Mouse (Mus musculus) ES-CJ7 (cell line): Measurements from ENCODE around the gene Scn4a.

Experiments used
- DNase-seq: peaks from one replicate; pipeline ENCODE4 v3.0.0; 2011; ENCODE audit warnings: low read depth, low spot score

The Scn4a gene

GRCm38 (mm10) chr11:106314333-106314812 is 38.7 kb downstream of the Scn4a start, which contains the start of gene Cd79b:
TSS of gene Cd79b (minus strand) at chr11:106314762.
- DNase-seq: no peak

DNA sequence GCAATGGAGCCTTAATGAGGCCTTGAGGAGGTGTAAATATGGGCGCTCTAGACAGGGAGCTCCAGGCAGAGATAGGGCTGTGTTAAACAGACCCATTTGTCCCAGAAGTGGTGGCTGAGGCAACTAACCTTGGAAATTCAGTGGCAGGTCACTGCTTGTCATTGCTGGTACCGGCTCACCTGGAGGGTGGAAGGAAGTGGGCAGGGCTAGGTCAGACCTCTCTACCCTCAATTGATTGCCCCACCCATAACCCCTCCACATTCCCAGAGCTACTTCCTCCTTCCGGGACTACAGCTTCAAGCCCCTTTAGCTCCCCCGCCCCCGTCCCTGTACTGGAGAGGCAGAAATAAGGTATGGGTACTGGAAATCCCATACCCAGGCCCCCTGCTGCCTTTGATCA is 39.6 kb downstream of the Scn4a start:
- DNase-seq: peak; percentile 69

DNA sequence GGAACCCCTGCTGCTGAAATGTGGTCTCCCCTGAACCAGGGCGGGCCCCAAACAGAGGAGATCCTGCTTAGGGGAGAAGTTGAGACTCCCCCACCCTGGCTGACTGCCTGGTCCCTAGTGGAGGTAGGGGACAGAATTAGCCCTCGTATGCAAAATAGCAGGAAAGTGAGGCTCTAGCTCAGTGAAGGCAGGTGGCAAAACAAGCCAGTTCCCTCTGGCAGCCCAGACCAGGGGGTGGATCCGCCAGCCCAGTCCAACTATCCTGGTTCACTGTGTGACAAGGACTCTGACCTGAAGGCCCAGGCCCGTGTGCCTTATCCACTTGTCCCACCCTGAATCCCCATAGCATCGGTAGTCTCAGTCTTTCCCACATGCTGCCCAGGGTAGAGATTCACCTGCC is 43.0 kb downstream of the Scn4a start:
- no peak for DNase-seq

GRCm38 (mm10) chr11:106308162-106308561 is 44.9 kb downstream of the Scn4a start:
- DNase-seq: no peak

DNA sequence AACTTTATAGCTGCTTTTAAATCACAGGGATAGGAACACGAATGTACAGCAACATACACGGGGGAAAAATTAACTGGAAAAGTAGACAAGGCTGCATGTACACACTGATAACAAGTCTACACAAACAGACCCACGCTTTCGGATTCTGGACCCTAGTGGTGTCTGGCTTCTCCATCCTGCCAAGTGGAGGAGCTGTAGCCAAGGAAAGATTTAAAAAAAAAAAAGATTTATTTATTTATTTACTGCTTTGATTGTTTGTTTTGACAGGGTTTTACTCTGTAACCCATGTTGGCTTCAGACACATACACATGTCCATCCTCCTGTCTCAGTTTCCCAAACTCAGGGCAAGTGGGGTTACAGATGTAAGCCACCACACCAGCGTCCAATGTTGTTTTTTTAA is 45.7 kb downstream of the Scn4a start:
- DNase-seq: no peak

- DNase-seq: no peak
Measured at GRCm38 (mm10) chr11:106306758-106307157, 46.3 kb downstream of the Scn4a start.

DNA sequence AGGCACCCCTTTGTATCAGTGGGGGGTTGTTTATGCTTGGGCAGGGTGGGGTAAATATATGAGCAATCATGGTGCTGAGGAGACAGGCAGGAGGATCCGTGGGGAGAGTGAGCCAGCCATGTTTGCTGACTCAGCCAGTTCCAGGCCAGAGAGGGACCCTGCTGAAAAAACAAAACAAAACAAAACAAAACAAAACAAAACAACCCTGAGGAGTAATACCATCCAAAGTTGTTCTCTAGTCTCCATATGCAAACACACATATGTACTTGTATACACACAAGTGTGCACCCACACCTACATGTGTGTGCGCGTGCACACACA is 47.1 kb downstream of the Scn4a start:
- DNase-seq: no peak

DNA sequence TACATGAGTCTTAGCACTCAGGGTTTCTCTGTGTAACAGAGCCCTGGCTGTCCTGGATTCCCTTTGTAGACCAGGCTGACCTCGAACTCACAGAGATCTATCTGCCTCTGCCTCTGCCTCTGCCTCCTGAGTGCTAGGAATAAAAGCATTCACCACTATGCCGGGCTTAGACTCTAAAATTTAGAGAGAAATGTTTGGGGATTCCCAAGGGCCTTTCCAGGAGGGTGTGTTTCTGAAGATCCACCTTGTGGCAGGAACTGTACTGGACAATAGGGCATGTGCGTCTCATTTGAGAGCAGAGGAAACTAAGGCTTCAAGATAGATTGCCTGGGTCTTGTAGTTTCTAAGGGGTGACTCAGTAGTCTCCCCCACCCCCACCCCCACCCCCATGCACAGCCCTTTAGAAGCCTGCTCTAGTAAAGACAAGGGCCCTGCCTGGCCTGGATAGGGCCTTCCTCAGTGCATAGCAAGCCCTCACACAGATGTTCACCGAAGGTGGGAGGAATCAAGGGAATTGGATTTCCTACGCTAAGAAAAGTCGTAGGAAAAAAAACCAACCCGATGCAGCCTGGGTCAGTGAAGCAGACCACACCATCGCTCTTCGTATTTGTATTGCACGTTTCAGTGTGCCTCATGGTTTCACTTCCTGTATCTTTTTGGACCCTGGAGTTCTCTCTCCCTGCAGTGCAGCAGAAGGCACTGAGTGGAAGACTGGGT is 47.6 kb downstream of the Scn4a start:
- no peak for DNase-seq

DNA sequence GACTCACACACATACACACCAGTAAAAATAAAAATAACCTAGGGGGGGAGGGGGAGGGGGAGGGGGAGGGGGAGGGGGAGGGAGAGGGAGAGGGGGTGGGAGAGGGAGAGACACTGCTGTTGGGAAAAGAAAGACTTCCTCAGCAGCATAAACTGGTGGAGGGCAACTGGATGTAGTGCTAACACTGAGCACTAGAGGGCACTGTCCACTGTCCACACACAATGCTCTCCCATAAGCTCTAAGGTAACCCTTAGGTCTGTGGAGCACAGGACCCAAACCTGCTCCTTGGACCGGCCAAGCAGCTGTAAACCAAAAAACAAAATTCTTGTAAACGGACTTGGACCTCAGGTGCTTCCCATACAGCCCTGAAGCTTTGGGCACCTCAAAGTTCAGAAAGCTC is 50.5 kb downstream of the Scn4a start:
- DNase-seq: peak; percentile 89

DNA sequence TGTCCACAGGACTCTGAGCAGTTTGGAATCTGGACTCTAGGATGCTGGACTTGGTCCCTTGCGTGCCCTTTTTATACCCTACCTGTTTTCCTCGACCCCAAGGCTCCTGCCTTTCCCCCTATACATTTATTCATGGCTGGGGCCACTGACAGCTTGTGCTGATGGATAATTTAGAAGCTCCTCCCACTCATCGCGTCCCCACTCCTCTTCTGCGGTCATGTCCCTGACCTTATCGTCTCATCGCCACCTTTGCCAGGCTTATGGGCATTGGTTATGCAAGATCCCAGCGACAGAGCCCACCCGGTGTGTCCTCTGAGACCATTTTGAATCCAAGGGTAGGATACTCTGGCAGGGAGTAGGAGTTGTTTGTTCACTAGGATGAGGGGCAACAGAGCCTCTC is 51.3 kb downstream of the Scn4a start, which contains the start of gene Gh:
Gene Gh, minus strand, starts transcription at position 101 of the 400 bp plus-strand sequence.
- no peak for DNase-seq

DNA sequence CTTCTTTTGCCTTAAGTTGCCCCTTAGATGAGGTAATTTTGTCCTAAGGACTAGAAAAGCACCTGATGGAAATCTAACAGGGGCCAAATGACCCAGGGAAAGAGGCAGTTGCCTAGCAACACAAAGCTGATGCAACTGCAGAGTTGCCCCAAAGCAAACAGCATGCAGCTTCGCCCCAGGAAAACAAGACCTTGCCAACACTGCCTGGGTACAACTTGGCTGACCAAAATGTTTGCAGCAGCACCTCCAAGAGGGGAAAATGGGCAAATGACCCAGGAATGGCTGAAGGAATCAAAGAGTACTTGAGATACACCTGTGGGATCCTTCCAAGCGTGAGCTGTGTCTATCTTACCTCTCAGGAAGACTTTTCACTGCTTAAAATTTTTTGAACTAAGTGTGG is 61.2 kb downstream of the Scn4a start:
- DNase-seq: no peak

GRCm38 (mm10) chr11:106290376-106290775 is 62.7 kb downstream of the Scn4a start:
- DNase-seq: no peak

DNA sequence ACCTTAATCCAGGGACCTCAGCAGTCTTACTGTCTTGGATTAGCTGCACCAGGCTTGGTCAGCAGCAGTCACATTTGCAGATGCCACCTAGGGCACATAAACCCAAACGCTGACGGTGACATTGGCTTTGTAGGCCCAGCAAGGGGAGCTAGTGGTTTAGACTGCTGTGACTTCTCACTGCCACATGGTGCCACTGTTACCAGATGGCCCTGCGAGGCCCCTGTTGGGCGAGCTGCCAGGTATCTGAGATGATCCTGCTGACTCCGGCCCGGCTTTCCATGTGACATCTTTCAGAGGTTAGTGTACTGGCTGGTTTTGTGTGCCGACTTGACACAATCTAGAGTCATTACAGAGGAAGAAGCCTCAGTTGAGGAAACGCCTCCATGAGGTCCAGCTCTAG is 63.7 kb downstream of the Scn4a start:
- DNase-seq: no peak

GRCm38 (mm10) chr11:106286987-106287386 is 66.1 kb downstream of the Scn4a start:
- no peak for DNase-seq

DNA sequence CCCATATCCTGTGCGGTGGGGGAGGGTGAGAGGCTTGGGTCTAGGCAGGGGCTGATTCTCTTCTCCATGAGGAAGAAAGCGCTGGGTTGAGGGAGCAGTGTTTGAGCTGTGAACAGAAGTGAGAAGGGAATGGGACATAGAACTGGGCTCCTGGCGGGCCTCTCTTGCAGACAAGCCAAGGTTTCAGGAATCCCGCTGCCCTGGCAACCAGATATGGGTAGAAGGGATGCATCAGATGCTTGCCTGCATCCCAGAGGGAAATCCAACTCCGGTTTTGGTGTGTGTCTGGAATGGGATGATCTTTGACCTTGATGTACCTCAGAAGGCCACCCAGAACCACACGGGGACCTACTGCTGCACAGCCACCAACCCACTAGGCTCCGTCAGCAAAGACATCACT is 66.9 kb downstream of the Scn4a start:
- DNase-seq: no peak

DNA sequence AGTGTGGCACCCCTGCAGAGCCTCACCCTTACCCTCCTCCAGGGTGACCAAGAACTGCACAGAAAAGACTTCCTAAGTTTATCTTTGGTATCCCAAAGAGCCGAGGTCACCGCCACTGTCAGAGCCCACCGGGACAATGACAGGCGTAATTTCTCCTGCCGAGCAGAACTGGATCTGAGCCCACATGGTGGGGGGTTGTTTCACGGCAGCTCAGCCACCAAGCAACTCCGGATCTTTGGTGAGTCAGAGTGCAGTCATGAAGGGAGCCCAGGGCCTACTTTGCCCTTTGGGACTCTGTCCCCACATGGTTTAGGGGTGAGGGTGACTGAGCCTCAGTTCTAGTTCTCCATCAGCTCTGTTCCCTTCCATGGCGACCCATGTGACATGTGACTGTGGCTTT is 69.0 kb downstream of the Scn4a start:
- no peak for DNase-seq

DNA sequence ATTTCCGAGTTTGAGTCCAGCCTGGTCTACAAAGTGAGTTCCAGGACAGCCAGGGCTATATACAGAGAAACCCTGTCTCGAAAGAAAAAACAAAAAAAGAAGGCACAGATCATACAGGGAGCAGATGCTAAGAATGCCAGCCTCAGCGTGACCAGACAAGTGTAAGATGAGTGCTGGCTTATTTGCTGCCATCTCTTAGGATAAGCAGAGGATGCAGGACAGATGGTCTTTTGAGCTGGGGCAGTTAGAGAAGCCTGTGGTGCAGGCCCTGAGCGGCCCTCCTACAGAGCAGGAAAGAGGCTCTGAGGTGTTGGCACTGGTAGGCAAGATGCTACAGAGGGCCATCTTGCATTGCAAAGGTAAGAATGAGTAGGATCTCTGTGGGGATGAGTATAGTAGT is 69.7 kb downstream of the Scn4a start:
- DNase-seq: no peak

GRCm38 (mm10) chr11:106282452-106282851 is 70.6 kb downstream of the Scn4a start:
- no peak for DNase-seq

GRCm38 (mm10) chr11:106276454-106276853 is 76.6 kb downstream of the Scn4a start, which contains the start of gene Tcam1:
TSS of gene Tcam1 (plus strand) at chr11:106276672.
- peak; percentile 97 for DNase-seq

DNA sequence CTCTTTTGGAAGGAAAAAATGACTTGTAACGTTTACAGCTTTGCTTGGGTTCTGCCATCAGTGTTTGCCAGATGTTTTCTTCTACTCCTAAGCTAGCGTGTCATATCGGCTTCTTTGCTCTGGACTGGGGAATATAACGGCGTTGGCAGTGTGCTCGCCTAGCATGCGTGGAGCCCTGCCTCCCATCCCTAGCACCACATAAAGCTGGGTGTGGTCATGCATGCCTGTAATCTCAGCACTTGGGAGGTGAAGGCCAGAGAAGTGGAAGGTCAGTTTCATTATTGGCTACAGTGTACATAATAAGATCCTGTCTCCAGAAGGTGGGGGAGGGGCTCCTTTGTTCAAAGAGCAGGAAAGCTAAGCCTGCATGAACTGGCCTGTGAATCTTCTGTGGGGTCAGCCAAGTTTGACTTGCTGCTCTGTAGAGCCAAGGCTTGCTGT is 78.1 kb downstream of the Scn4a start:
- DNase-seq: peak; percentile 74

DNA sequence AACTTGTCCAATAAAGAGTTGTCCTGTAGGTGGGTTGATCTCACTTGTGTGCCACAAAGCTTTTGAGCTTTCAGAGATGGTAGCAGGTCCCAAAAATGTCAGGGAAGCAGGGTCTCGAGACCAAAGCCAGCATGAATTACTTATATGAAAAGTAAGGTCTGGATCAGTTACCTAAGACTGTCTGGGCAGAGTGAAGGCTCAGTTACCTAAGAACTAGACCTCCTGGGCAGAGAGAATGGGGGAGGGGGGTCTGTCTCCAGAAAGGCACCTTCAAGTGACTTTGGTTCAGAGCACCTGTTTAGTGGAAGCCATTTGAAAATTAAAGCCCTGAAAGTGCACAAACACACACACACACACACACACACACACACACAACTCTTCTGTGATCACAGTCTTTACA is 78.7 kb downstream of the Scn4a start:
- peak; percentile 56 for DNase-seq

DNA sequence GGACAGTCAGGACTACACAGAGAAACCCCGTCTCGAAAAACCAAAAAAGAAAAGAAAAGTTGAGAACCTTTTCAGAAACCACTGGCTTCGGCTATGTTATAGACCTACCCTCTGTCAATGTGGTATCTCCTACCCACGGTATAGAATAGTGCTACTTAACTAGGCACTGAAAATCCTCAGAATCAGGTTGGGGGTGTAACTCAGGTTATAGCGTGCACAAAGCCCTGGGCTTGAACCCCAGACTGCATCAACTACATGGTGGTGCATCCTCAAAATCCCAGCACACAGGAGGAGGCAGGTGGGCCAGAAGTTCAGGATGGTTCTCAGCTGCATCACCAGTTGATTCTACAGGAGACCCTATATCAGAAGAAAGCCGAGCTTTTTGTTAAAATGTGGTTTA is 79.3 kb downstream of the Scn4a start:
- DNase-seq: no peak

DNA sequence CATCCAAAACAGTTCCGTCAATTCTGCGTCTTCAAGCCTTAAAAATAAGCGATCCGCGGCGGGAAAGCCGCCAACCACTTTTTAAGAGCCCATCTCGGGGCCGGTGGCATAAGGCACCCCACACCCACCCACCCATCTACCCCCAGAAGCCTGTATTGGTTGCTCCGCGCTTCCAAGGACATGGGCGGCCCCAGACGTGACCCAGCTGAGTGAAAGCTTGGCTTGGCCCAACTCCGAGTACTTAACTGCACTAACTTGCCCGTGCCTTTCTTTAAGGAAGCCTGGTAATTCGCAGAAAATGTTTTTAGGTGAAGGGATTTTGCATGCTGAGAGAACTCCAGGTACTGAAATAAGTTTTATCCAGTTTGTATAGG is 79.8 kb downstream of the Scn4a start:
- DNase-seq: no peak
